Comparison of ENCODE assay signal across 24 mouse cellular contexts in genomic region chr14:118756566-118756965, GRCm38 (mm10). TPM values are rescaled to one million over a fixed set of nuclear protein-coding genes. Genes with fewer than 3 reads are reported as not detected.
DNase-seq lines count a peak whose midpoint lies in the region; ATAC-seq lines count a peak whose summit lies in the region.
"Had no signal": no experiment of that assay in that cellular context is flagged by ENCODE, and none has a peak within 500 bp of the region (broad histone marks: within the 10 kb centered on the region; RNA-seq: fewer than 3 reads in every experiment).

No protein-coding gene starts in this region.

- no peak overlapping the region for H3K4me2 ChIP-seq in kidney, embryonic 14.5 days (replicated peaks; ENCODE audit: low read depth, low read length)
- H3K4me2 ChIP-seq: embryonic facial prominence, embryonic 12.5 days; embryonic facial prominence, embryonic 15.5 days; forebrain, embryonic 12.5 days; forebrain, embryonic 15.5 days; heart, embryonic 11.5 days; hindbrain, embryonic 12.5 days; hindbrain, embryonic 15.5 days had no signal

- peak; percentile 44 for DNase-seq in kidney, adult 18-20 months
- no peak for DNase-seq in kidney, postnatal 10 days
- DNase-seq in kidney, adult 9 months = peak; percentile 85
- DNase-seq in fat pad, adult 2 months (ENCODE audit: extremely low read depth, low read depth, low spot score) = peak; percentile 16
- peak; percentile 51 for DNase-seq in kidney, postnatal 14 days
- DNase-seq in cerebellum, postnatal 4 days (ENCODE audit: low spot score in 2 of 2) = no peak
- DNase-seq in ovary, postnatal 14 days (ENCODE audit: low spot score) = no peak
- DNase-seq: adrenal gland, adult 2 months; adrenal gland, postnatal 14 days; cerebellum, adult 11-12 months; cerebellum, adult 8-10 months; cerebellum, postnatal 10 days; gastrocnemius, adult 2 months; gastrocnemius, postnatal 14 days had no signal

- ATAC-seq in kidney, embryonic 14.5 days (ENCODE audit: low FRiP score, low TSS enrichment) = no peak
- ATAC-seq: CD4-positive, CD25-positive, alpha-beta regulatory T cell, adult 4 months; forebrain, embryonic 15.5 days had no signal

- H3K27ac ChIP-seq in kidney, embryonic 14.5 days (ENCODE audit: low read depth, low read length) = no peak overlapping the region
- H3K27ac ChIP-seq: embryonic facial prominence, embryonic 12.5 days; embryonic facial prominence, embryonic 15.5 days; forebrain, embryonic 12.5 days; forebrain, embryonic 15.5 days; gastrocnemius, adult 2 months; hindbrain, embryonic 12.5 days; hindbrain, embryonic 15.5 days had no signal

- no peaks in the 10 kb centered on the region for H3K4me1 ChIP-seq in kidney, embryonic 14.5 days (ENCODE audit: control insufficient read depth, insufficient read depth, low read length)
- H3K4me1 ChIP-seq: embryonic facial prominence, embryonic 12.5 days; embryonic facial prominence, embryonic 15.5 days; forebrain, embryonic 12.5 days; forebrain, embryonic 15.5 days; hindbrain, embryonic 12.5 days; hindbrain, embryonic 15.5 days had no signal

- no peaks in the 10 kb centered on the region for H3K36me3 ChIP-seq in kidney, embryonic 14.5 days (ENCODE audit: control insufficient read depth, insufficient read depth, low read length)
- H3K36me3 ChIP-seq: embryonic facial prominence, embryonic 12.5 days; embryonic facial prominence, embryonic 15.5 days; forebrain, embryonic 12.5 days; forebrain, embryonic 15.5 days; hindbrain, embryonic 12.5 days; hindbrain, embryonic 15.5 days had no signal

- H3K9me3 ChIP-seq in kidney, embryonic 14.5 days (ENCODE audit: control insufficient read depth, low read length) = no peaks in the 10 kb centered on the region
- H3K9me3 ChIP-seq: embryonic facial prominence, embryonic 12.5 days; embryonic facial prominence, embryonic 15.5 days; forebrain, embryonic 12.5 days; forebrain, embryonic 15.5 days; hindbrain, embryonic 12.5 days; hindbrain, embryonic 15.5 days had no signal

- 80% methylated on average over 3 of the region's 3 CpGs for whole genome bisulfite sequencing in kidney, embryonic 14.5 days

- H3K27me3 ChIP-seq in kidney, embryonic 14.5 days (ENCODE audit: control insufficient read depth, insufficient read depth, low read length) = no peaks in the 10 kb centered on the region
- H3K27me3 ChIP-seq: embryonic facial prominence, embryonic 12.5 days; embryonic facial prominence, embryonic 15.5 days; forebrain, embryonic 12.5 days; forebrain, embryonic 15.5 days; hindbrain, embryonic 12.5 days; hindbrain, embryonic 15.5 days had no signal

- H3K4me3 ChIP-seq in kidney, embryonic 14.5 days (ENCODE audit: low read length) = no peak overlapping the region
- H3K4me3 ChIP-seq: embryonic facial prominence, embryonic 12.5 days; embryonic facial prominence, embryonic 15.5 days; forebrain, embryonic 12.5 days; forebrain, embryonic 15.5 days; gastrocnemius, adult 2 months; hindbrain, embryonic 12.5 days; hindbrain, embryonic 15.5 days had no signal

- no peak overlapping the region for H3K9ac ChIP-seq in kidney, embryonic 14.5 days (ENCODE audit: low read depth, low read length)
- H3K9ac ChIP-seq: embryonic facial prominence, embryonic 12.5 days; embryonic facial prominence, embryonic 15.5 days; forebrain, embryonic 12.5 days; forebrain, embryonic 15.5 days; hindbrain, embryonic 12.5 days; hindbrain, embryonic 15.5 days had no signal

RNA-seq across cellular contexts. Expression of gene Cldn10, which starts 31.1 kb away (rescaled TPM):
- polyA plus RNA-seq in kidney, embryonic 14.5 days (2014; fragmentation: Nextera tagmentation; extraction: Ambion mirVana) = 7.3 and 12.2 TPM in 2 replicates
- polyA plus RNA-seq: C2C12 had no signal

RNA-seq across cellular contexts. Expression of gene Abcc4, which starts 50.5 kb away (rescaled TPM):
- polyA plus RNA-seq in kidney, embryonic 14.5 days (2014; fragmentation: Nextera tagmentation; extraction: Ambion mirVana) = 5.4 and 12.2 TPM in 2 replicates

Comparison
In these comparisons a context has a peak if more than half of its experiments do, and no peak if none do; other contexts are left out.
1. DNase-seq: peak in kidney, adult 18-20 months (single experiment), kidney, adult 9 months (single experiment), fat pad, adult 2 months (single experiment) and kidney, postnatal 14 days (single experiment); none in kidney, postnatal 10 days (single experiment), cerebellum, postnatal 4 days (0 of 2) and ovary, postnatal 14 days (single experiment).